Mouse (Mus musculus): ENCODE measurements at regions not wholly inside any gene's neighbourhood (a gene's known extent, or its start where the extent isn't known, plus 50 kb on each side); places are given as distances from the start of the nearest gene placed in this dataset.
"Not testable (repeated sequence)": the region's sequence is repeated elsewhere in the genome, so short reads cannot be mapped to it uniquely, and the experiment has no call there.

- no peak for DNase-seq
Observed at GRCm38 (mm10) chr7:73608070-73608803, 66.6 kb upstream of the Chd2 start.

- DNase-seq, result no peak
Observed at GRCm38 (mm10) chr7:73607450-73608005, 65.9 kb upstream of the Chd2 start.

- peak; percentile 94 for DNase-seq
Observed at GRCm38 (mm10) chr7:73606677-73607449, 65.2 kb upstream of the Chd2 start.

- no peak for DNase-seq
Observed at GRCm38 (mm10) chr7:73604597-73604996, 63.0 kb upstream of the Chd2 start.

- no peak for DNase-seq
Observed at GRCm38 (mm10) chr7:73602815-73603551, 61.4 kb upstream of the Chd2 start.

- no peak for DNase-seq
Observed at GRCm38 (mm10) chr7:73601336-73601735, 59.7 kb upstream of the Chd2 start.

GRCm38 (mm10) chr7:73600776-73601175 lies 59.1 kb upstream of the Chd2 start:
- DNase-seq, result no peak

- DNase-seq, result not testable (repeated sequence)
Observed at GRCm38 (mm10) chr7:73600003-73600385, 58.4 kb upstream of the Chd2 start.

- no peak for DNase-seq
Observed at GRCm38 (mm10) chr7:73599354-73600002, 57.8 kb upstream of the Chd2 start.

GRCm38 (mm10) chr7:73597968-73598367 lies 56.3 kb upstream of the Chd2 start:
- no peak for DNase-seq

- DNase-seq, result no peak
Observed at GRCm38 (mm10) chr7:73596866-73597840, 55.5 kb upstream of the Chd2 start.

- DNase-seq, result no peak
Observed at GRCm38 (mm10) chr7:73596415-73596814, 54.8 kb upstream of the Chd2 start.

GRCm38 (mm10) chr7:73595860-73596259 lies 54.2 kb upstream of the Chd2 start:
- DNase-seq, result no peak

GRCm38 (mm10) chr7:73595140-73595825 lies 53.7 kb upstream of the Chd2 start:
- peak; percentile 78 for DNase-seq

GRCm38 (mm10) chr7:73594492-73595139 lies 53.0 kb upstream of the Chd2 start:
- DNase-seq, result no peak

- no peak for DNase-seq
Observed at GRCm38 (mm10) chr7:73593645-73594385, 52.2 kb upstream of the Chd2 start.

- DNase-seq, result no peak
Observed at GRCm38 (mm10) chr7:73592857-73593256, 51.2 kb upstream of the Chd2 start.
